Mouse (Mus musculus) left cerebral cortex, postnatal 10 days (tissue): ENCODE measurements around the gene Opn1sw. TPM values are rescaled to one million over a fixed set of nuclear protein-coding genes. Genes with fewer than 3 reads are reported as not detected.
"Not testable (repeated sequence)": the region's sequence is repeated elsewhere in the genome, so short reads cannot be mapped to it uniquely, and the experiment has no call there.

ENCODE experiments used
- DNase-seq, 2 experiments: peaks; one replicate each; pipeline ENCODE4 v3.0.0; 2021 to 2022; ENCODE audit warnings: low spot score in 2 of 2, mixed read lengths in 1 of 2; ENCODE audit errors: extremely low spot score in 1 of 2
- intact Hi-C: fragments of 180-260 bp; cut with DNase I; formaldehyde crosslinking; loops from one replicate; pipeline ENCODE4 v1.15.1; 2025
- microRNA-seq: library from miRNA; unstranded; fragments of <30 nt; microRNA quantifications from one replicate; pipeline ENCODE4 v1.2.0, GENCODE M21; 2022
- total RNA-seq, 2 experiments: library from RNA; stranded (reverse); gene quantifications; 2 replicates each; pipeline ENCODE4 v1.2.3; 2021

The Opn1sw gene
- total RNA-seq, 2 experiments from 2014 or later: 0.39 to 0.99 TPM

DNA sequence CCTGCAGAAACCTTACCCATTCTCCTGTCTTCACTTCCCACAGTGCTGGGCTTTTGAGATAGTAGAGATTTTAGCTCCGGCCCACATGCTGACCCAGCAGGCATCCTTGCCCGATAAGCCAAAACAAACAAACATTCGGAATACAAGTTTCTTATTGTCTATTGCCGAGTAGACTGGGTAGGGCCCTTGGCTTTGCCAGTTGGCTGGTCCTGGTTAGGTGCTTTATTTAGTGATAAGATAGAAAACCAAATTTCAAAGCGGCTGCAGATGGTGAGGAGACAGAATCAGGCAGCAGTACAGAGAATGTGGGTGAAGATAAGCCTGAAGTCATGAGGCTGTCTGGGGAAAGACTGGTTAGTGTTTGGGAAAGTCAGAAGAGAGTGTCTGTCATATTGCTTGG lies 35.5 kb downstream of the Opn1sw start:
- intact Hi-C loops: no loop called here
- DNase-seq: no peak

DNA sequence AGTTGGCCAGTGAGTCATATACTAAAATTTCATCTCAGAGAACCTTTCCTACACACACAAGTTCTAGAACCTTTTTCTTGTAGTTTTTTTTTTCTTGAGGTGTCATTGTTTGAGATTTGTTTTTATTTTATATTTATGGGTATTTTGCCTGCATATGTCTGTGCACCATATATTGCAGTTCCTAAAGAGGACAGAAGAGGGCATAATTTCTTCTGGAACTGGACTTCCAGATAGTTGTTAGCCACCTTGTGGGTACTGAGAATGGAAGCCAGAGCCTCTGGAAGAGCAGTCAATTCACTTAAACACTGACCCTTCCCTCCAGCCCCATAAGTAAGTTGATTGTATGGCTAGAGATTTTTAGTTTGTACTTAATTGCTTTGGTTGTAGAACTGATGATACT lies 36.7 kb downstream of the Opn1sw start:
- no peak for DNase-seq
- intact Hi-C loops: no loop called here

DNA sequence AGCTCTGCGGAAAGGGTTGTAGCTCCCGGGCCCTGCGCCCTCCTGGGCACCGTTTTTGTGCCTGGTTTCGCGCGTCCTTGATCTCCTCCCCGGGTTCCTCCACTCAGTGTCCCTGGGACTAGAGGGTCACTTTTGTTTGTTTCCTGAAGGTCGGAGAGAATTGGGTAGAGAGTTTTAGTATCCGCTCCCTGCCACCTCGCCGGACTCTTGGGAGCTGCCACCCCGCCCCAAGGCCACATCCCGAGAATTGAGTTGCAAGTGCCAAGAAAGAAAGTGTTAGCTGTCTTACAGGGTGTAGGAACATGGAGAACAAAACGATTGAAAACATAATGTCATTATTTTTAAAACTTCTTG lies 39.9 kb downstream of the Opn1sw start:
- intact Hi-C loops: no loop called here
- no peak for DNase-seq

DNA sequence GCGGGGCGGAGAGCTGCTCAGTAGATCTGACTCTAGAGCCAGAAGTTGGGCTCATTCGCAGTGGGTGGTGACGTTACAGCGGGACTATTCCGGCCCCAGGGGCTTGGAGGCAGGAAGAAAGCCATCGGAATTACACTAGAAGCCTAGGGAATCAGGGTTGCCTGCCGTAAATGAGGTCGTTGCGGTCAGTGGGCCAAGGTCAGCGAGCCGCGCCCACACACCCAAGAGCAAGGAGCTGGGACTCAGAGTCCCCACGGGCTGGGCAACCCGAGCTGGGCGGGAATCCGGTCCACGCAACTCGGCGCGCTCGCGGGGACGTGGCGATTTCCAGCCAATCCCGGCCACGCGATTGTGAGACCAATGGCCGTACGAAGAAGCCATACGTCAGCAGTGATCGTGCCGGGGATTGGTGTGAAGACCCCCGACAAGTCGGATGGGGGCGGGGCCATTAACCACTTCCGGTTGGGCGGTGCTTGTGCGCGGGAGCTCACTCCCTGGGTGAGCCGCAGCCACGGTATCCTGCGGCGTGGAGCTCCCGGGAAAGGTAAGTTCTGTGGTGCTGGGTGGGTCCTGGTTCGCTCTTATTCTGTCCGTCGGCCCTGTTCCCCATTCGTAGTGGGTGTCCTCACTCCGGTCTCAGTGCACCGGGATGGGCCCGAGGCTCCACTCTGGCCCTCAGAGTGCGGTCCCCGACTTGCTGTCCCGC lies 40.5 kb downstream of the Opn1sw start, which contains the start of gene Calu:
Gene Calu (plus strand): TSS at position 405 of the 706 bp plus-strand sequence.
- DNase-seq: peak; percentile 98 to 100
- intact Hi-C loops: no loop called here

DNA sequence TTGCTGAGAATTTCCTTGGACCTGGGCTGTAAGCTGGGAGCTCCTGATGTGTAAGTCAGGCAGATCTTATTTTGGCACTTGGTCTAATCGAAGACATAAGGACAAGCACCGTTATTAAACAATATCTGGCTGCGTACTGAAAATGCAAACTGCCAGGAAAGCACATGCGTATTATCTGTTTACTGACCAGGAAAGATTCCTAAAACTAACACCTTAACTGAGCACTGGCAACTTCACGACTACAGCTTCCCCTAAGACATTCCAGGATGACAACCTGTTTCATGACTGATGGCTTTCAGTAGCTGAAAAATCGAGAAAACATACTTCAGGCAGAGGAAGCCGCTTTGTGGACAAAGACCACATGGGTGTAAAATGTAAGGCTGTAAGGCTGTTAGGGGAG lies 41.1 kb downstream of the Opn1sw start:
- DNase-seq: no peak
- intact Hi-C loops: no loop called here

DNA sequence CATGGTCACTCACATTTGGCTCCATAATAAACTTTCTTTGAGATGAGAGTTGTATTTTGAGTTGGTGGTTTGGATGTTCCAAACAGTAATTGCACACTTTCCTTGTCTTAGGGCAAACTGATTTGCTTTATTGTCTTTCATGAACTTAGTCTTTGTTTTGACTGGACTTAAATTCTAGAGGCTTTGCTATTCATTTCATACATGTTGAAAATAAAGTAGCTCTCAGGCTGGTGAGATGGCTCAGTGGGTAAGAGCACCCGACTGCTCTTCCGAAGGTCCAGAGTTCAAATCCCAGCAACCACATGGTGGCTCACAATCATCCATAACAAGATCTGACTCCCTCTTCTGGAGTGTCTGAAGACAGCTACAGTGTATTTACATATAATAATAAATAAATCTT lies 41.8 kb downstream of the Opn1sw start:
- DNase-seq, intact Hi-C loops: not testable (repeated sequence)

DNA sequence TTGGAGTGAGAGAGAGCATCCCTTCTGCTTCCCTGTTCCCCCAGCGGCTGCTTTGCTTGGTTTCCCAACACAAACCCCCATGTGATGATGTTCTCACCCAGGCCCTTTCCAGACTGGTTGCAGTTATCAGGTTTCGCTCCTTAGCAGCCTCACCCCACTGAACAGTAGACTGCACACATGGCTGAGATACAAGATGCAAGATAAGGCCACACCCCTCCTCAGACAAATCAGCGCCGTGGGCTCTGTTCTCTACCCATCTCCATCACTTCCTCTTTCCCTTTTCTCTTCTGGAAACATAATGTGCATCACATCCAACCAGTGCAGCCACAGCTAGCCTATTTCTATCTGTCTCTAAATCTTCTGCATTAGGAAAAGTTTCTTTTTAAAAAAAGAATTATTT lies 58.8 kb downstream of the Opn1sw start:
- DNase-seq: no peak
- intact Hi-C loops: no loop called here

DNA sequence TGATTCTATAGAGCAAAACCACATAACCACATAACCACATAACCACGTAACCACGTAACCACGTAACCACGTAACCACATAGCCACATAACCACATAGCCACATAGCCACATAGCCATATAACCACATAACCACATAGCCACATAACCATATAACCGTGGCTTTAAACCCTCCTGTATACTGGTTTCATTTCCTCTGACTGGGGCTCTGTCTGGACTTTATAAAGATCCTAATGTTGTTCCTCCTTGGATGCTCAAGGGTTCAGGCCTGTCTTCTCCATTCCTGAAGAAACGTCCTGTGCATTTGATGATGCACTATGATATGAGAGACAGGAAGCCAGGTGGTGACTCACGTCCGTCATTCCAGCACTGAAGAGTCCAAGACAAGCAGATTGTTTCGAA lies 61.3 kb downstream of the Opn1sw start:
- intact Hi-C loops: no loop called here
- no peak for DNase-seq

Small RNA genes within 50 kb of the gene (microRNA-seq; reads per million reads assigned to microRNA genes)
- gene Gm26220 (not detected), gene Gm44354 (not detected)

Other genes with a start within 250 kb of the Opn1sw start
- 10 to 100 TPM; 29.4 to 32.8 TPM for gene Rbm28, start 223.5 kb downstream of the Opn1sw start, total RNA-seq
- 1 to 10 TPM; 9.0 to 9.4 TPM for gene Prrt4, start 208.9 kb downstream of the Opn1sw start, total RNA-seq
- gene Impdh1, start 172.1 kb downstream of the Opn1sw start, total RNA-seq: 100 to 1,000 TPM; 111 to 112 TPM
- gene Hilpda, start 116.0 kb downstream of the Opn1sw start, total RNA-seq: 1 to 10 TPM; 6.1 to 6.2 TPM
- under 1 TPM in 1 of 2 experiments, not detected in 1; 0.43 TPM for gene Fam71f2, start 108.9 kb downstream of the Opn1sw start, total RNA-seq
- not detected for gene Fam71f1, start 69.3 kb downstream of the Opn1sw start, total RNA-seq
- gene Calu, start 40.4 kb downstream of the Opn1sw start, total RNA-seq: 100 to 1,000 TPM; 100 to 101 TPM
- 100 to 1,000 TPM in 1 of 2 experiments, 10 to 100 TPM in 1; 95.7 to 101 TPM for gene Ccdc136, start 7.8 kb upstream of the Opn1sw start, total RNA-seq
- gene Flnc, start 44.8 kb upstream of the Opn1sw start, total RNA-seq: 1 to 10 TPM; 1.8 to 2.0 TPM
- gene Atp6v1f, start 79.2 kb upstream of the Opn1sw start, total RNA-seq: 100 to 1,000 TPM; 246 to 249 TPM
- 1 to 10 TPM in 1 of 2 experiments, under 1 TPM in 1; 0.54 to 1.1 TPM for gene Atp6v1fnb, start 83.0 kb upstream of the Opn1sw start, total RNA-seq
- 1 to 10 TPM; 6.7 to 8.9 TPM for gene Kcp, start 119.5 kb upstream of the Opn1sw start, total RNA-seq
- gene Irf5, start 138.2 kb upstream of the Opn1sw start, total RNA-seq: 1 to 10 TPM; 3.1 to 3.5 TPM
- 10 to 100 TPM; 73.8 to 77.3 TPM for gene Tnpo3, start 221.4 kb upstream of the Opn1sw start, total RNA-seq